Mouse (Mus musculus) CD4-positive helper T cell, adult 2 months (primary cell): ENCODE data around the gene Eml4.

Experiments used
- DNase-seq: peaks from one replicate; pipeline ENCODE4 v3.0.0-alpha.2; 2012; ENCODE audit warnings: low read depth, missing footprints, low spot score

Eml4 gene

DNA sequence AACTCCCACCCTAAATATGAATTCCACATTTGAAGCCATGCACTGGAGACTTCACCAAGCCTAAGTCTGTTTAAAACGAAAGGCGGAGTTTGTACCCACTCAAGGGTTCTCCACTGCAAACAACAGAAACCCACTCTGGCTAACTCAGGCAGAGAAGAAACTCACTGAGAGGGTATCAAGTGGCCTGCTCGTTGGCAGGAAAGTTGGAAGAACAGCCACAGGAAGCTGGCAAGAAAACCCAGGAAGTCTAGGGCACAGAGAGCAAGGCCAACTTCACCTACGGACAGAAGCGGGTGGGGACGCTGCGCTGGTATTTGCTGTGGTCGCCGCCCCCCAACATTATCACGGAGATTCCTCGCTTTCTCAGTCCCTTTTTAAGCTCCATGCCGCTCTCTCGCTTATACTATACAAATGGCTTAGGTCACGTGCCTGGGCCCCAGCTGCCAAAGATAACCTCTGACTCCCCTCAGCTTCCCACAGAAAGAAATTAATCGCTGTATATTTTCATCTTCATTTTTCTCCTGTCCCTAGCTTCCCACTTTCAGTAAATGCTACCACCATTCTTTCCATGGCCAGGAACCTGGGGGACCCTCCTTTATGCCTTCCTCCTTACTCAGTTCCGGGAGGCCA is 9.7 kb upstream of the Eml4 start:
- DNase-seq = no peak

DNA sequence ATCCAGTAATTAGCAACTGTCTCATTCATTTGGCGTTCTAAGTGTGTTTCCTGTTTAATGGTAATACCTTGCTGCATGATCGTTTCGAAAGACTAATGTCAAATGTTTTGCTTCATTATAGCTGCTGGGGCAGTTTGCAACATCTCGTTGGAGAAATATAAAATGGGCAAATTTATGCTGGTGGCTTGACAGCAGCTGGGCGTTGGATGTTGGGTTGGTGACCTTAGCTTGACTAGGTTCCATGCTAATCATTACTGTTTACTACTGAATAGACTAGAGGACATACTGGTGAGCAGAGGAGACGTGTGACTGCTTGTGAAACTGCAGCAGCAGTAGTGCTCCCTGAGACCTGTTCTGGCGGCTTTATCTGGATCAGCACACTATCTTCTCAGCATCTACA is 6.5 kb upstream of the Eml4 start:
- DNase-seq = no peak

DNA sequence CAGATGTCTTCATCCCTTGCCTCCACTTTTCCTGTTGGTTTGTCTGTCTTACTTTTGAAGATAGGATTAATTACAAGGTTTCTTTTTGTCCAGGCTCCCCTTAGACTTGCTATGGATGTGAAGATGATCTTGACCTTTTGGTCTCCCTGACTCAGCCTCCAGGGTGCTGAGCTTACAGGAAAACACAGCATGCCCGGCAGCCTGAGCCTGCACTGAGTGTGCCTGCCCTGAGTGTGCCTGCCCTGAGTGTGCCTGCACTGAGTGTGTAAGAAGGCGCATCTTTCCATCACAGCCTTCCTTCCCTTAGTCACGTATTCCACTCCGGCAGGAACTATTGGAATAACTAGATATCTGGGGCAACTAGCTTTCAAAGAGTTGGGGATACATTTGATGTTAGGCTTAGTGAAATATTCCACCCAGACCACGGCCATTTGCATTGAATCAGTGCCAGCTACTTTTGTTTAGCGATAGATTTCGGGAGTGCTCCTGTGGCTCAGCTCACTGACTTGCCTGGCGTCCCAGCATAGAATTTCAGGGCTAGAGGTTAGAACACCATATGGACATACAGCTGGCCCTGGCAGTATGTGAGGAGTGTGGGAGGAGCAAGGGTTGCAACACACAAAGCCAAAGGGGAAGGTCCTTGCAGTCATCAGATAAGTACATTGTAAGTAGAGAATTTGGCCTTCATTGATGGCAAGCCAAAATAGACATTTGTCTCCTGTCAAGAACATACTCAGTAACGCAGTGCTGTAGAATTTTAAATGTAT is 2.5 kb upstream of the Eml4 start:
- no peak for DNase-seq

DNA sequence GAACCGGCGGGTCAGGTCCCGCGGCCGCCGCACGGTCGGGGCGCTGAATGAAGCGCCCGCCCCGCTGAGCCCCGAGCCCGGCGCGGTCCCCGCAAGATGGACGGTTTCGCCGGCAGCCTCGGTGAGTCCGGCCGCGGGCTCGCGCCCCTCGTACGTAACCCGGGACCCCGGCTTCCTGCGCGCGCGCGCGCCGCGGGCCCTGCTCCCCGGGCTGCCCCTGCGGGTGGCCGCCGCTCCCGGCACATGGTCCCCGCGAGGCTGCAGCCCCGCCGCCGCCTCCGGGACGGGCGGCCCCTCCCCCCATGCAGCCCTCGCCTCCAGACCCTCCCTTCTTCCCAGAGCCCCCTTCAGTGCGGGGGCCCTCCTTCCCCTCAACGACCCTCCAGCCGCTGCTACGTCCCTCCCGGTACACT is 394 bp downstream of the Eml4 start:
- no peak for DNase-seq

DNA sequence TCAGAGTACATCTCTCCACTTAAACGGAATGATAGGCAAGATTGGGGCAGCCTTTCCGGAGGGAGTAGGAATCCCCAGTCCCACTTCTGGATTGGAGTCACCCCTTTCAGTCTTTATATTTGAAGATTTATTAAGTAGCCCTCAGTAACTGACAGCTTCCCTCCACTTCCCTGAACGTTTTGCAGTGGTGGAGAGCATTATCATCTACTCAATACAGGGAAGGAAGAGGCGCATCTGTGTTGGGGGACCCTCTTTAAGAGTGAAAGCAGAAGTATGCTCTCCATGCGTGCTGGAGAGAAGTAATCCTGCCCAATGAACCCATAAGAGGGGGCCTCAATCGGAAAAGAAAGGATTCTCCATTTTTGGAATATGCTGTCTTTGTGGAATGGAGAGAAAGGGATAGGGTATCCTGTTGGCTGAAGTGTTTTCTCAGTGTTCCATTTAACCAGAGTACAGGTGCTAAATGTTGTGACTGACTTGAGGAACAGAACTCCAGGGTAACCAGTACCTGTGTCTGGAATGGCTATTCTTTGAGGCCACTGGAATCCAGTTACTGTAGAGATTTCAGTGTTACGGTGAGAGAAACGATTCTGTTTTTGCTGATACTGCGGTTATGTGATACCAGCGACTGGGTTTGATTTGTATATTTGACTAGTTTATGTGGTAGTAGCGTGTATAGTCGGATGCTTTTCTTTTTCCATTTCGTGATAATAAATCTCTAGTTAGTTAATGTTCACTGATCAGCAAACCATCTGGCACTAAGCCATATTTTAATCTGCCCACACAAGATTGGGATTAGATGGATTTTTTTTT is 1.1 kb downstream of the Eml4 start:
- DNase-seq = peak; percentile 41

DNA sequence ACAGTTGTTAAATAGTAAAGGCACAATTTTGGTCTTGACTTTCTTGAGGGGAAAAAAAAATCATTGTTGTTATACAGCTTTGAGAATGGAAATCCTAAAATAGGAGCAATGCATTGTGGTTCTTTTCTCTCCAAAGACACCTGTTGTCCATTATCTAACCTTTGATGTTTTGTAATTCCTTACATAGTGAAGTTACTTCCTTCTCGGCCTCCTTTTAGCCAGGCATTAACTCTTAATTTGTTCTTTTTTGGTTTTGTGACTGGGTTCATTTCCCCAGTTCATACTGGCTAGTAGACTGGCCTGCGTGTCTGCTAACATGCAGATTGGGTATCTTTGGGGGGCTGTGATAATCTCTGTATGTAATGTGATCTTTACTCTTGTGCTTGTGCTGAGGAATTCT is 1.7 kb downstream of the Eml4 start:
- no peak for DNase-seq

DNA sequence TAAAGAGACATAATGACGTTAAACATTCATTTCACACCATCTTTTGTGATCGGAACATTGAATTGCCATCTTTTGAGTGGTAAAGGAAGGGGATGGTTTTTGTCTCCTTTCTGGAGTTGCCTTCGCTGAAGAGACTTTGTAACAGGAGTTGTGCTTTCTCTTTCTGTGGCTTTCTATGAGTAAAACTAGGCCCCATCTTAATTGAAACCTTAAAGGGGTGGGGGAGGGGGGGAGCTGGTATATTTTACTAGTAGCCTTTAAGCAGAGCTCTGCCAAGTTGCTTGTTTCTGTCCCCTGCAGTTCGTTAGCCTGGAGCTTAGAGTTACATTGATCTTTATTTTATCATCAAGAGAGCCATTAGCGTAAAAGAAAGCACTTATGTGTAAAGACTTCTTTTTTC is 2.3 kb downstream of the Eml4 start:
- DNase-seq = peak; percentile 56

DNA sequence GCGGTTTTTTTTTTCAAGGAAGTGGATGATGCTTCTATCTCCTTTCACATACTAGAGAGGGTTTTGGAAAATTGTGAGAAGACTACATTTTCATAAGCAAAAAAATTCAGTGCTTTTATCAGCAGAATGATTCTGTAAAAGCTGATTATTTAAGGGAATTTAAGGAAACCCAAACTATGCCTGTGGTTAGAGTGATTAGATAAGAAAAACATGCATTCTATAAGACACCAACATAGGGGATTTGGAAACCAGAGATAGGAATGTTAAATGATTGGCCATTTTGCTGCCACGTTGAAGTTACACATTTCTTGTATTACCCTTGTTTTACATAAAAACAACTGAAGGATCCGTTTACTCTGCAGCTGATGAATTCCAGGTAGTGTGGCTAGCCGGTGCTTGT is 2.7 kb downstream of the Eml4 start:
- no peak for DNase-seq

DNA sequence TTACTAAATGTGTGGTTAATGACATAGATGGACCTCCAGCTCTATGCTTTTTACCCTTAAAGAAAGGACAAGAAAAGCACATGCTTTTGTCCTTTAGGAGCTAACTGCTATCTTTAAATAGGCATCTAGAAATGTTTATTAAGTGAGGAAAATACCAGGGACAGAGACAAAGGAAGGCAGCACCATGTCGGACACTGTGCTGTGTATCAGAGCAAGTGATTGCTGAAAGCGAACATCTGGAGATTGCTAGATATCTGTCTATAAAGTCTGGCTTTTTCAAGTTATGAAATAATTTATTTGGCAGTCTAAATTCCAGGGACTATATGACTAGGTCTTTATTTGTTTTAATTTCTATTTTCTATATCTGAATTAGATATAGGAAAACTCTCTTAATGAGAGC is 4.8 kb downstream of the Eml4 start:
- DNase-seq = no peak

DNA sequence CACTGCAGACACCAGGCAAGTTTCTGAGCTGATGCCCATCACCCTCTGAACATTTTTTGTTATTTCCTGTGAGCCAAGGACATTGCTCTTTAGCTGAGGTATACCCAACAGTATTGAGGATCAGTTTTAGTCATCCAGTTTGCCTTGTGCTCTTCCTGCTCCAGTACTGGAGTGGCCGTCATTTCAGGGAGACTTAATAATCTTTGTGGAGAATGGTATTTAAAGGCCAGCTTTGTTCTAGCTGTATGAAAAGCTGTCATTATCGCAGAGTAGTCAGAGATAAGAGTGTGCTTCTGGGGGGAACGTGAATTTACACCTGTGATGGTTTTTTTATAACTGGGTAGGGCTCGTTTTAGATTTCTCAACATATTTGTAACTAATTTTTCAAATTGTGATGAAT is 9.2 kb downstream of the Eml4 start:
- DNase-seq = no peak

DNA sequence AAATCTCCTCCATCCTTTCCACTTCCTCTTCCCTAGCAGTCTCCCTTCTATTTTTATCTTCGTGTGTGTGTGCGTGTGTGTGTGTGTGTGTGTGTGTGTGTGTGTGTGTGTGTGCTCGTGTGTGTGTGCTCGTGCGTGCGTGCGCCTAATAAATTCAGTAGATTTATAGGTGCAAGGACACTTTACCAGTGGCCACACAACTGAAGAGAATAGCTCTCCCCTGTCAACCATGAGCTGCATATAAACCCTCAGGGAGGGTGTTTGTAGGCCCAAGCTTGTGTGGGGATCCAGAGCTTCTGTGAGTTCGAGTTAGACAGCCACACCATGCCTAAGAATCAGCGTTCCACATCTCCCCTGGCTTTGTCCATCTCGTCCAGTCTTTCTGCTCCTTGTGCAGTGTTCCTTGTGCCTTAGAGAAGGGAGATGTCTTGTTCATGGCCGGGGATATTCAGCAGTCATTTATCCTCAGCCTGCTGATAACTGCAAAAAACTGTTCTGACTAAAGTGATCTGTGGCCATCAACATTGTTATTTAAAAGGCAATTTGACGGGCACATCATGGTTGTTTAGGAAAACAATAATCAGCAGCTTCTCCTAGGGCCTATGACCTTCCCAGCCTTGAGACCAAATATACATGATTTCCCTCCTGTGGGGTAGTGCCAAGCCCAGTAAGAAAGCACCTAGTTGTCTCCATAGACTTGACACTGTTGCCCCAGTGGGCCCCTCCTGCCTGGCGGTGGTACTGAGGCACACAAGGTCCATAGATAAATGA is 10.2 kb downstream of the Eml4 start:
- DNase-seq = no peak

DNA sequence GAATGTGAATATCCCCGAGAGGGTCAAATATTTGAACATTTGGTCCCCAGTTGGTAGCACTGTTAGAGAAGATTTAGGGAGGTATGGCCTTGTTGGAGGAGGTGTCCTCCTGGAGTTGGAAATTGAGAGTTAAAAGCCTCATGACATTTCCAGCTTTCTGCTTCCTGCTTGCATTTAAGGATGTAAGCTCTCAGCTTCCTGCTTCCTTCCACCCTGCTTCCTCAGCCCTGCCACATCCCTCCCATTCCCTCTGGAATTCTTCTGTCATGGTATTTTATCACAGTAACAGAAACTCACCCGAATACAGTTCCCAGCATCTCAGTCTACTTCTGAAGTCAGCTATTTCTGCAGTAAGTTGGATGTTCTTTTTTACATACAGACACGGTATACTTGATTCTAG is 12.3 kb downstream of the Eml4 start:
- DNase-seq = no peak

DNA sequence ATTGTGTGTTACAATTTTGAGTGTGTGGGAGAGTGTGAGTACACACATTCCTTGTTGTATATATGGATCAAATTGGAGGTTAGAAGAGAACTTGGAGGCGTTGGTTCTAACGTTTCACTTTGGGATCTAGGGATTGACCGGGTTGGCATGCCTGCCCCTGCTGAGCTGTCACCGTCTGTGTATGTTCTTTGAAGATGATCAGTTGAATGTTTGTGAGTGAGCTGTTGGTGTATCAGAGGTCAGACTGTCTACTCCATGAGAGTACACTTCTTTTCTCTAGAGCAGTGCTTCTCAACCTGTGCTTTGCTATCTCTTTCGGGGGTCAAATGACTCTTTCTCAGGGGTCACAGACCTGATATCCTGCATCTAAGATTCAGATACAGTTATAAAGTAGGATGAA is 13.6 kb downstream of the Eml4 start:
- no peak for DNase-seq

DNA sequence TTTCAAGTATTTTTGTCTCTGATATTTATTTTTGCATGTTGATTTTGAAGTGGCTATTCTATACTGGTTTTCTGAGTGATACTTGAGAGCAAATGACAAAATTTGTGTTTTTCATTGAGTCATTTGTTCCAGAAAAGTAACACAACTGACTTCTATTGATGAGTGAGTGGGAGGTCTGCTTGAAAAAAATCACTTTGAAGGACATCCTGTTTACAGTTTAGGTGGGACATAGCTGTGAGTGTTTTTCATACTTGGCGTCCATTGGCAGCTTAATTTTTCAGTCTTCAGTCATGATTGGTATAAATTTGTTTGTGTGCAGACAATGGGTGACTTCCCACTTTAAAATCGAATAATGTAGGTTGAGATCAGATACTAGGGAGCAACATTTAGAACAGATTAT is 14.4 kb downstream of the Eml4 start:
- peak; percentile 62 for DNase-seq

DNA sequence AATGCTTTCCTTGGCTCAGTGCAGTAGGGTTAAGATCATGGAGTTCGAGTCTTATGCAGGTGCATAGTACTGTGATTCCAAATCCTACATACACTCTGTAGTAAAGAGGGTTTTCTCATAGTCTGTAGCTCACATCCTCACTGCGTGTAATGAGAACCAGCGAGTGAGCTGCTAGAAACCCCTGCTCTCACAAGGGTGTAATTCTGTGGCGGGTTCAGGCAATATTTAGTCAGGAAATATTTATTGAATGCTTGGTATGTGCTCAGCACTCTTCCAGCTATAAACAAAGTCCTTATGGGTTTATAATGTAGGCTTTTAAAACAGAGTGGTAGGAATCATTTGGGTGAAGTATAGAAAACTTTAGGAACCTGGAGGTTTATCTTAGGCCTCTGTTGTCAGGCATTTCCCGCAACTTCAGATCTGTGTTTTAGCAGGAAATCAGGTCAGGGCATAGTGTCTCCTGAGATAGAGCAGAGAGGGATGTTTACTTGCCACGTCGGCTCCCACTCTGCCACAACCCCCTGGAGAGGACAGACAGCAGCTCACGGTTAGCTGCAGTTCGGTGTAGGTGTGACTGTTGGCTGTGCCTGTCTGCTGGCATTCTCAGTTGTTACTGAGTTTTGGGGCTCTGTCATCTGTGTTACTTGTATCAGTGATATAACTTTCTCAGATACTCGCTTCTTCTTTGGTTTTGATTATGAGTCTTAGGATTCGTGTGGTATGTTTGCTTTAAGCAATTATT is 15.1 kb downstream of the Eml4 start:
- DNase-seq = no peak

DNA sequence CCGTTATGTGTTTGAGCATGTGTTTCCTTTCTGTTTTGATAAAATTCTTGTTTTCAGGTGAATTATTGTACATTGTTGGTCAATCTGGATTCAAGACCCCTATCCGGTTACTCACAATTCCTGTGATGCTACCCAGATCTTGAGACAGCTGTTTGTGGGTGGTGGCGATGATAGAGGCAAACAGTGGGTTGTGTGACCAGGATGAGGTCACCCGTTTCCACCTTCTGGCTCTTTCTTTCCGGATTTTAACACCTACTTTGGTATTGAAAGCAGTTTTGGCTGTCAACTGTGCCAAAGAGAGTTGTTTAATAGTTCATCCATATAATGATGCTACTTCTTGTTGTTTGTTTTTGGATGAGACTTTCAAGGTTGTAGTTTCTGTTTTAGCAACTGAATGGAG is 16.7 kb downstream of the Eml4 start:
- peak; percentile 55 for DNase-seq

DNA sequence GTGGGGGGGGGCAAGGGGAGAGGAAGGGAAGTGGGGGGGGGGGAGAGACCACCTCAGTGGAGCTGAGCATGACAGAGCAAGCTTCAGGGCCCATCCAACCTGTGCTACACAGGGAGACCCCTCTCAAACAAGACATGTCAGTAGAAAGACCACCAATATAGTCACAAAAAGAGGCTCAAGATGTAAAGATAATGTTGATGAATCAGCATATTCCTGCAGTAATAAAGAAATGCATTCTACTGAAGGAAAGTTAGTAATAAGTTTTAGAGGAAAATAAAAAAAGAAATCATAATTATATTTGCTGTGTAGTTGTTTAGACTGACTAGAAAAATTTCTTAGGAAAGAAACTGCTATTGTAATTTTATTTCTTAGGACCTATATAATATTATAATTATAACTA is 23.4 kb downstream of the Eml4 start:
- no peak for DNase-seq

DNA sequence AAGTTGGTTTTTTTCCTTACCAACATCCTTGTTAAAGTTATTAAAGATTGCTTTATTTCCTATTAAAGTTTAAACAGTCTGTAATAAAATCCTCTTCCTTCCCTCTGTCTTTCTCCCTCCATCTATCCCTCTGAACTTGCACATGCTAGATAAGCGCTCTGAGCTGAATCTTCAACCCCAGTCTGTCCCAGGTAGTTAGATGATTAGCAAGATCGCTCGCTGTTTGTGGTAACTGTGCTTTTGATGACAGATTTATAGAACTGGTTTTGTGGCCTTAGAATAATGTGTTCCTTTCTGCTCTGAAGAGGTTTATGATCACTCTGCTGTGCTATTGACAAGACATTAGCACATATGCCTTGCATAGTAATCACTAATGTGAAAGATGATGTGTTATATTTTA is 25.1 kb downstream of the Eml4 start:
- DNase-seq = no peak

DNA sequence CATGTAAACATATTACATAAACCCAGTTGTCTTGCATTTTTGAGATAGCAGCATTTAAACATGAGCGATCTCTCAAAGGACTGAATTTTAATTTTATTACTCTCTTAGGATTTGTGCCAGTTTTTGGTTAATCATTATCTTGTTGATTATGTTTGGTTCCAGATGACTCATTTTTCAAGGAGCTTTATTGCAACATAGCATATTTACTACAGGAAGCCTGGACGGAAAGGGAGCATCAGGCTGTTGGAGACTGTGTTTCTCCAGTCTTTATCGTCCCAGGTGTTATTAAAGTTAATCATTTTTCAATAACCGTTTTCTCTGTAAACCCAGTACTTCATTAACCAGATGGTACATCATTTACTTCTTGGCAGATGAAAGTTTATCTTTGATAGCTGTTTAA is 26.1 kb downstream of the Eml4 start:
- no peak for DNase-seq

DNA sequence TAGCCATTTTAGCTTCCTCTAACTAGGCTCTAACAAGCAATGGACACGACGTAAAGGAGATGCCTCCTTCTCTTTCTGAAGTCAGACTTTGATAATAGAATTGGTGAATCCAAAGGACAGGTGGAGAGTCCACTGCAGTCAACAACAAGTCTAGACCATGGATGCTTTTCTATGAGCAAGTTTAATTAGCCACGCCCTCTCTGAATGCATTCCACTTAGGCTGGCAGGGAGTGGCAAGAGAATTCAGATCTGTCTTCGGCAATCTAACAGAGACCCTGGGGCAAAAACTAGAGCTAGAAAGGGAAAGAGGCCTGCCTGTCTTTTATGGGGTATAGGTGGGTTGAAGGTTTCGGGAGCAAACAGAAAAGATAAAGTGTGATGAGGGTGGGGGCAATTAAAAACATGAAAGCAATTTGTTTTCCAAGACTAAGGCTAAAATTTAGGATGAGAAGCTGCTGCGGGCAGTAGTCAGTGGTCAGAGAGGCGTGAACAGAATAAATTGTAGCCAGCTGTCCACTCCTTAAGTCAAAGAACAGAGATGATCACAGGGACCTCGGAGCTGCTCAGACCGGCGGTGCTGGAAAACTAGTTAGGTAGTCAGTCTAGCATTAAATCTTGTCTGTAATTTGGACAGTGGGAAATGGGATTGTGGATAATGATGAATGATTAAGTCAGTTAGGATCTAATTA is 27.2 kb downstream of the Eml4 start:
- no peak for DNase-seq

DNA sequence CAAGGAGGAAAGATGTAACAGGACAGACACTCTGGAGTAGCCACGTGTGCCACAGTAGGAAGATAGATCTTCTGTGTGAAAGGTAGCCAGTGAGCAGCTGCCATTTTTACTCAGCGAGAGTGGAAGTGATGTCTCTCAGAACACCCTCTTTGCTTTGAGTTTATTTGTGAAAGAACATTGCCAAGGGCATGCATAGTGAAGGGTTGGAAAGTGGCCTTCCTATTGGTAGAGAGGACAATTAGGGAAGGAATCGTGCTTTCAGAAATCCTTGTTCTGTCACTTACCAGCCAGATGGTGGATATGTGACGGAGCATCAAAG is 27.7 kb downstream of the Eml4 start:
- no peak for DNase-seq
